Mouse (Mus musculus): ENCODE data around the gene Smagp. TPM values are rescaled to one million over a fixed set of nuclear protein-coding genes. Genes with fewer than 3 reads are reported as not detected.

Gene Smagp
- polyA plus RNA-seq, 1 experiment: 160 TPM

- no peaks in the 10 kb centered on the region for H3K36me3 ChIP-seq (ENCODE audit: control insufficient read depth, insufficient read depth, low read length)
- WGBS: 25% methylated on average over 9 of the region's 9 CpGs
- H3K4me1 ChIP-seq (ENCODE audit: control insufficient read depth, insufficient read depth, low read length): peaks cover 20% of the 10 kb centered on the region
- peak; percentile 66 for DNase-seq
- TF ChIP-seq POLR2A (IDR thresholded peaks at IDR 0.05; ENCODE audit: low read depth, low read length) (no peak), CTCF (conservative IDR thresholded peaks at IDR 0.05; ENCODE audit: insufficient read depth, insufficient read length, low read depth, low read length) (no peak)
- peak overlapping the region; percentile 67 for H3K4me3 ChIP-seq (ENCODE audit: insufficient read depth, low read depth, low read length)
- no peaks in the 10 kb centered on the region for H3K27me3 ChIP-seq (replicated peaks; ENCODE audit: control insufficient read depth, insufficient read depth, low read length)
- H3K27ac ChIP-seq (ENCODE audit: insufficient read depth, low read depth, low read length): peak overlapping the region; percentile 88
These were observed 38.4 kb downstream of the Smagp start for GRCm38 (mm10) chr15:100598287-100598882.

GRCm38 (mm10) chr15:100592817-100593216 is 43.9 kb downstream of the Smagp start:
- WGBS: 57% methylated on average over 6 of the region's 6 CpGs
- Histone ChIP-seq H3K4me3 (ENCODE audit: insufficient read depth, low read depth, low read length) (no peak overlapping the region), H3K36me3 (ENCODE audit: control insufficient read depth, insufficient read depth, low read length) (no peaks in the 10 kb centered on the region), H3K27me3 (replicated peaks; ENCODE audit: control insufficient read depth, insufficient read depth, low read length) (no peaks in the 10 kb centered on the region), H3K27ac (ENCODE audit: insufficient read depth, low read depth, low read length) (peak overlapping the region; percentile 81), H3K4me1 (ENCODE audit: control insufficient read depth, insufficient read depth, low read length) (peaks cover 15% of the 10 kb centered on the region)
- no peak for TF ChIP-seq CTCF (conservative IDR thresholded peaks at IDR 0.05; ENCODE audit: insufficient read depth, insufficient read length, low read depth, low read length)
- TF ChIP-seq POLR2A (IDR thresholded peaks at IDR 0.05; ENCODE audit: low read depth, low read length): no peak
- DNase-seq: peak; percentile 68

DNA sequence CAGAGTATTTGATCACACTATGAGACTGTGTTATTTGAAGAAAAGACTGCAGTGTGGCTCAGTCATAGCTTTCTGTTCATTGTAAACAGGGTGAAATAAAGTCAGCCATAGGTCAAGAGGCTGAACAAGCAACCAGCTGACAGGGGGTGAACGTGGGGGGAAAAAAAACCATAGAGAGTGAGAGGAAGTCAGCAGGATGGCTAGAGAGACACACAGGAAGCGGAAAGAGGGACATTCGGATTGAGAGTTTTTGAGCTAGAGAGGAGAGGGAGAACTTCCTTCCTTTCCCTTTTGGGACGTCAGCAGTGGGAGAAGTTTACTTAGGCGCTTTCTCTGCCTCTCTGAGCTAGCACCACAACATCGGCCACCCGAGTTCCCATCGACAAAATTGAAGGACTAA is 46.3 kb downstream of the Smagp start:
- peak; percentile 37 for DNase-seq
- H3K4me3 ChIP-seq (ENCODE audit: insufficient read depth, low read depth, low read length): no peak overlapping the region
- no peaks in the 10 kb centered on the region for H3K27me3 ChIP-seq (replicated peaks; ENCODE audit: control insufficient read depth, insufficient read depth, low read length)
- H3K36me3 ChIP-seq (ENCODE audit: control insufficient read depth, insufficient read depth, low read length): peaks cover 7% of the 10 kb centered on the region
- TF ChIP-seq CTCF (conservative IDR thresholded peaks at IDR 0.05; ENCODE audit: insufficient read depth, insufficient read length, low read depth, low read length) (no peak), POLR2A (IDR thresholded peaks at IDR 0.05; ENCODE audit: low read depth, low read length) (no peak)
- no peak overlapping the region for H3K27ac ChIP-seq (ENCODE audit: insufficient read depth, low read depth, low read length)
- H3K4me1 ChIP-seq (ENCODE audit: control insufficient read depth, insufficient read depth, low read length): peaks cover 28% of the 10 kb centered on the region
- 78% methylated on average over 8 of the region's 8 CpGs for WGBS

GRCm38 (mm10) chr15:100588297-100588696 is 48.4 kb downstream of the Smagp start:
- no peak overlapping the region for H3K4me3 ChIP-seq (ENCODE audit: insufficient read depth, low read depth, low read length)
- H3K36me3 ChIP-seq (ENCODE audit: control insufficient read depth, insufficient read depth, low read length): peaks cover 7% of the 10 kb centered on the region
- WGBS: 59% methylated on average over 6 of the region's 6 CpGs
- TF ChIP-seq POLR2A (IDR thresholded peaks at IDR 0.05; ENCODE audit: low read depth, low read length) (no peak), CTCF (conservative IDR thresholded peaks at IDR 0.05; ENCODE audit: insufficient read depth, insufficient read length, low read depth, low read length) (no peak)
- no peaks in the 10 kb centered on the region for H3K27me3 ChIP-seq (replicated peaks; ENCODE audit: control insufficient read depth, insufficient read depth, low read length)
- H3K4me1 ChIP-seq (ENCODE audit: control insufficient read depth, insufficient read depth, low read length): peaks cover 28% of the 10 kb centered on the region
- DNase-seq: peak; percentile 62
- peak overlapping the region; percentile 97 for H3K27ac ChIP-seq (ENCODE audit: insufficient read depth, low read depth, low read length)

DNA sequence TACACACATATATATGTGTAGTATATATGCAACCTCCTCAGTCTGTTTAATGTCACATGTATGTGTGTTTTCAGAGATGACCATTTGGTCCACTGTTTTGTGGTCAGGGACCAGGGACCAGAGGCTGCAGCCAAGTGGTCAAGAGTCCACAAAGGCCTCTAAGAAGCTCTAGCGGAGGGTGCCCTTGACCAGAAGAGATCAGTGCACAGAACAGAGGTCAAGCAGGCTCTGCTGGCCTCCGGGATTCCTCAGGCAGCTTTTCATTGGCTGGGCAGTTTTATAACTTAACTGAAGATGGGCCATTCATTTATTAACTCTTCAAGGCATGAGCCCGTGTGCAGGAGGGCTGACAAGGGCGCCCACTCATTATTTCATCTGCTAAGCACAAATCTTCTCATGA is 49.6 kb downstream of the Smagp start:
- no peak overlapping the region for H3K4me3 ChIP-seq (ENCODE audit: insufficient read depth, low read depth, low read length)
- peaks cover 7% of the 10 kb centered on the region for H3K36me3 ChIP-seq (ENCODE audit: control insufficient read depth, insufficient read depth, low read length)
- no peaks in the 10 kb centered on the region for H3K27me3 ChIP-seq (replicated peaks; ENCODE audit: control insufficient read depth, insufficient read depth, low read length)
- peak overlapping the region; percentile 97 for H3K27ac ChIP-seq (ENCODE audit: insufficient read depth, low read depth, low read length)
- DNase-seq: peak; percentile 92
- TF ChIP-seq CTCF (conservative IDR thresholded peaks at IDR 0.05; ENCODE audit: insufficient read depth, insufficient read length, low read depth, low read length): no peak
- no peak for TF ChIP-seq POLR2A (IDR thresholded peaks at IDR 0.05; ENCODE audit: low read depth, low read length)
- 48% methylated on average over 4 of the region's 4 CpGs for WGBS
- H3K4me1 ChIP-seq (ENCODE audit: control insufficient read depth, insufficient read depth, low read length): peaks cover 22% of the 10 kb centered on the region

- Histone ChIP-seq H3K4me1 (ENCODE audit: control insufficient read depth, insufficient read depth, low read length) (peaks cover 20% of the 10 kb centered on the region), H3K36me3 (ENCODE audit: control insufficient read depth, insufficient read depth, low read length) (peaks cover 7% of the 10 kb centered on the region), H3K27me3 (replicated peaks; ENCODE audit: control insufficient read depth, insufficient read depth, low read length) (no peaks in the 10 kb centered on the region), H3K27ac (ENCODE audit: insufficient read depth, low read depth, low read length) (no peak overlapping the region), H3K4me3 (ENCODE audit: insufficient read depth, low read depth, low read length) (no peak overlapping the region)
- DNase-seq: no peak
- TF ChIP-seq CTCF (conservative IDR thresholded peaks at IDR 0.05; ENCODE audit: insufficient read depth, insufficient read length, low read depth, low read length) (no peak), POLR2A (IDR thresholded peaks at IDR 0.05; ENCODE audit: low read depth, low read length) (no peak)
- WGBS: 95% methylated on average over 16 of the region's 16 CpGs
These were observed 50.8 kb downstream of the Smagp start for GRCm38 (mm10) chr15:100585931-100586330.

DNA sequence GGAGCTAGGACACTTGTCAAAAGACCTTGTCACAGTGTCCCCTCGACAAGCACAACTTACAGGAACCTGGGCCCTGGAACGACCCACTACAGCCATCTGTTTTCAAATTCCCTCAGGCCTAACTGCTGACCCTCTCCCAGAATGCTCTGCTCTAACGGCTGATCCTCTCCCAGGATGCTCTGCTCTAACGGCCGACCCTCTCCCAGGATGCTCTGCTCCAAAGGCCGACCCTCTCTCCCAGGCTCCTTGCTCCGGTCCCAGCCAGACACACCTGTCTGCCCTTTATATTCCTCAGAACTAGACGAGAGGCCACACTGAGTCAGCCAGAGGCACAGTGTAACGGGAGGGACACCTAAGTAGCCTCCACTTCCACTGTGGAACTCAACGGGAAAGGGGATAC is 56.6 kb downstream of the Smagp start:
- Histone ChIP-seq H3K27ac (ENCODE audit: insufficient read depth, low read depth, low read length) (no peak overlapping the region), H3K4me3 (ENCODE audit: insufficient read depth, low read depth, low read length) (no peak overlapping the region), H3K27me3 (replicated peaks; ENCODE audit: control insufficient read depth, insufficient read depth, low read length) (no peaks in the 10 kb centered on the region), H3K4me1 (ENCODE audit: control insufficient read depth, insufficient read depth, low read length) (peaks cover 9% of the 10 kb centered on the region), H3K36me3 (ENCODE audit: control insufficient read depth, insufficient read depth, low read length) (no peaks in the 10 kb centered on the region; the same call in 1 of the 2 replicates)
- WGBS: 89% methylated on average over 10 of the region's 10 CpGs
- no peak for DNase-seq
- no peak for TF ChIP-seq POLR2A (IDR thresholded peaks at IDR 0.05; ENCODE audit: low read depth, low read length)
- no peak for TF ChIP-seq CTCF (conservative IDR thresholded peaks at IDR 0.05; ENCODE audit: insufficient read depth, insufficient read length, low read depth, low read length)
